Comparison of ENCODE assay signal across 15 mouse cellular contexts in the genomic region with DNA sequence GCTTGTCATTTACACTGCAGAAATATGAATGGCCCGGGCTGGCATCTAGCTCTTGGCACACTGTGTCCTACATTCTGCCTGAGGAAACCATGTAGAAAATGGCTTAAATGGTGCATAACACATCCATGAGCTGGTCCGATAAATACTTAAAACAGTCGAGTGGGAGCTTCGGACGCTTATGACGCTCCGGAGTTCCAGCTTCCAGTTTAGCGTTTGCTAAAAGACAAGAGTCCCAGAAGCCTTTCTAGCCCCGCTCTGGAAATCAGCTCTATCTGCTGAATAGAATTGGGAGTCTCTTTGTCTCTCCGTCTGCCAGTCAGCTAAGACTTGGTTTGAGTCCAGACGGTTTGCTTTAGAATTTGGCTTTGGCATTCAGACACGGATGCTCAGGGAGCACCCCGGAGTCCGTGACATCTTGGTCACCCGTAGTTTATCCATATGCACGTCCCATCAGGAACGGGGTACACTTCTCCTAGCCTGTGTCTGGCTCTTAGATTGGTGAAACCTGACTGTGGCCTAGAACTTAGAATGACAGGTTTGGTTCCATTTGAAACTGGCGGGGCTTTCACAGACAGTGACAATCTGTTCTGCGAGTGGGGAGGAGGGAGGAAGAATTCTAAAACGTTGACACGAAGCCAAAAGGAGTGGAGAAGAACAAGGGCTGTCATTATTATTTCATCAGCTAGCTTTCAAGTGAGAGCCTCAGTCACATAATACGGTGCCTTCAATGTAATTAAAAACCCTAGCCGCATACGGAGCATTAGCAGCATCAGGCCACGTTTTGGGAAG.
DNase-seq lines count a peak whose midpoint lies in the region; ATAC-seq and TF ChIP-seq lines count a peak whose summit lies in the region.
"Had no signal": no experiment of that assay in that cellular context is flagged by ENCODE, and none has a peak within 500 bp of the region (broad histone marks: within the 10 kb centered on the region; RNA-seq: fewer than 3 reads in every experiment).

No protein-coding gene starts in this region.

- H3K36me3 ChIP-seq in midbrain, embryonic 13.5 days = no peaks in the 10 kb centered on the region
- no peaks in the 10 kb centered on the region for H3K36me3 ChIP-seq in midbrain, embryonic 11.5 days (ENCODE audit: control insufficient read depth, insufficient read depth, low read length)

- H3K27me3 ChIP-seq in midbrain, embryonic 13.5 days = no peaks in the 10 kb centered on the region
- H3K27me3 ChIP-seq in midbrain, embryonic 11.5 days (ENCODE audit: control insufficient read depth, insufficient read depth, low read length) = no peaks in the 10 kb centered on the region
- H3K27me3 ChIP-seq: CH12.LX; embryonic facial prominence, embryonic 13.5 days; heart, embryonic 13.5 days; limb, embryonic 15.5 days had no signal

- H3K27ac ChIP-seq in midbrain, embryonic 13.5 days = peak overlapping the region; percentile 68
- no peak overlapping the region for H3K27ac ChIP-seq in midbrain, embryonic 11.5 days (ENCODE audit: low read depth, low read length)
- H3K27ac ChIP-seq in layer of hippocampus, adult 2 months = no peak overlapping the region
- H3K27ac ChIP-seq: embryonic facial prominence, embryonic 13.5 days; heart, embryonic 13.5 days; limb, embryonic 15.5 days had no signal

- 56% methylated on average over 25 of the region's 25 CpGs for WGBS in midbrain, embryonic 13.5 days
- 81% methylated on average over 25 of the region's 25 CpGs for WGBS in midbrain, embryonic 11.5 days

- no peak for TF ChIP-seq CTCF in layer of hippocampus, adult 2 months (conservative IDR thresholded peaks at IDR 0.05)

- ATAC-seq in midbrain, embryonic 13.5 days = peak; percentile 75
- ATAC-seq in midbrain, embryonic 11.5 days (ENCODE audit: low FRiP score) = no peak
- ATAC-seq: inflammation-experienced regulatory T-cells, adult 6 months; lung, postnatal 0 days had no signal

- DNase-seq in midbrain, embryonic 11.5 days (ENCODE audit: low spot score, missing footprints) = no peak
- DNase-seq in cerebellum, postnatal 10 days = peak; percentile 75 to 76
- peak; percentile 31 to 60 for DNase-seq in layer of hippocampus, adult 2 months (ENCODE audit: low spot score in 2 of 2)
- peak; percentile 35 for DNase-seq in retina, embryonic 14.5 days (ENCODE audit: low spot score)
- DNase-seq in thymus, postnatal 10 days (ENCODE audit: low spot score in 2 of 2) = no peak
- DNase-seq in thymus, postnatal 0 days (ENCODE audit: low spot score) = no peak
- DNase-seq in frontal cortex, postnatal 14 days (ENCODE audit: low spot score in 2 of 2) = no peak
- DNase-seq: right cerebral cortex, adult 18-20 months had no signal

- H3K4me2 ChIP-seq in midbrain, embryonic 13.5 days (replicated peaks) = no peak overlapping the region
- no peak overlapping the region for H3K4me2 ChIP-seq in midbrain, embryonic 11.5 days
- H3K4me2 ChIP-seq: embryonic facial prominence, embryonic 13.5 days; heart, embryonic 13.5 days; limb, embryonic 15.5 days had no signal

- H3K9ac ChIP-seq in midbrain, embryonic 13.5 days (replicated peaks) = no peak overlapping the region
- H3K9ac ChIP-seq in midbrain, embryonic 11.5 days (ENCODE audit: low read length) = no peak overlapping the region
- H3K9ac ChIP-seq: embryonic facial prominence, embryonic 13.5 days; heart, embryonic 13.5 days; limb, embryonic 15.5 days had no signal

- peaks cover 14% of the 10 kb centered on the region for H3K4me1 ChIP-seq in midbrain, embryonic 13.5 days (replicated peaks)
- H3K4me1 ChIP-seq in midbrain, embryonic 11.5 days (ENCODE audit: control insufficient read depth, insufficient read depth, low read length) = no peaks in the 10 kb centered on the region
- H3K4me1 ChIP-seq: heart, embryonic 13.5 days; limb, embryonic 15.5 days had no signal

- no peak overlapping the region for H3K4me3 ChIP-seq in midbrain, embryonic 13.5 days (replicated peaks)
- no peak overlapping the region for H3K4me3 ChIP-seq in midbrain, embryonic 11.5 days (ENCODE audit: low read depth, low read length)
- H3K4me3 ChIP-seq in layer of hippocampus, adult 2 months = no peak overlapping the region; the same call in 1 of the 2 replicates
- H3K4me3 ChIP-seq: embryonic facial prominence, embryonic 13.5 days; heart, embryonic 13.5 days; limb, embryonic 15.5 days had no signal

- H3K9me3 ChIP-seq in midbrain, embryonic 13.5 days = no peaks in the 10 kb centered on the region
- no peaks in the 10 kb centered on the region for H3K9me3 ChIP-seq in midbrain, embryonic 11.5 days (ENCODE audit: control insufficient read depth, low read length)
- H3K9me3 ChIP-seq: embryonic facial prominence, embryonic 13.5 days; heart, embryonic 13.5 days; limb, embryonic 15.5 days had no signal

Comparison
In these comparisons a context has a peak if more than half of its experiments do, and no peak if none do; other contexts are left out.
1. DNase-seq: peak in cerebellum, postnatal 10 days (2 of 2), layer of hippocampus, adult 2 months (2 of 2) and retina, embryonic 14.5 days (single experiment); none in midbrain, embryonic 11.5 days (single experiment), thymus, postnatal 10 days (0 of 2), thymus, postnatal 0 days (single experiment) and frontal cortex, postnatal 14 days (0 of 2).